Mouse (Mus musculus) embryonic facial prominence, embryonic 12.5 days (tissue): ENCODE data around the gene Trpv4. TPM values are rescaled to one million over a fixed set of nuclear protein-coding genes. Genes with fewer than 3 reads are reported as not detected.

Experiments
- ATAC-seq: fragments of 200-750 bp; cut with Nextera tagmentation; 2 replicates; pipeline ENCODE4 v1.8.0; 2017; ENCODE audit not compliant: insufficient number of reproducible peaks, insufficient read depth, low FRiP score, low TSS enrichment
- H3K27ac ChIP-seq: fragments of 300-500 bp; sonication (generic); 2 replicates; pipeline ENCODE4 v1.5.1; 2016; ENCODE audit warnings: mild to moderate bottlenecking
- H3K27me3 ChIP-seq: fragments of 300-500 bp; sonication (generic); 2 replicates; pipeline ENCODE4 v1.6.1; 2016; ENCODE audit warnings: mild to moderate bottlenecking, moderate library complexity
- H3K36me3 ChIP-seq: fragments of 300-500 bp; sonication (generic); 2 replicates; pipeline ENCODE4 v1.6.1; 2016; ENCODE audit warnings: mild to moderate bottlenecking
- H3K4me1 ChIP-seq: fragments of 300-500 bp; sonication (generic); 2 replicates; pipeline ENCODE4 v1.6.1; 2016
- H3K4me2 ChIP-seq: fragments of 300-500 bp; sonication (generic); replicated peaks from 2 replicates; pipeline ENCODE4 v1.6.1; 2016; ENCODE audit warnings: mild to moderate bottlenecking, moderate library complexity
- H3K4me3 ChIP-seq: fragments of 300-500 bp; sonication (generic); 2 replicates; pipeline ENCODE4 v1.5.1; 2016; ENCODE audit warnings: mild to moderate bottlenecking
- H3K9ac ChIP-seq: fragments of 300-500 bp; sonication (generic); 2 replicates; pipeline ENCODE4 v1.6.1; 2016; ENCODE audit warnings: mild to moderate bottlenecking, moderate library complexity
- H3K9me3 ChIP-seq: fragments of 300-500 bp; sonication (generic); 2 replicates; pipeline ENCODE4 v1.6.1; 2016; ENCODE audit warnings: mild to moderate bottlenecking, moderate library complexity
- whole genome bisulfite sequencing: fragments of 180-500 bp; shearing (Covaris S2); methylation state at CpG from one replicate; pipeline ENCODE4 v1.1.7; 2016; 5-methylcytosine and 5-hydroxymethylcytosine counted together
- polyA plus RNA-seq: library from polyadenylated mRNA; unstranded; fragments of >200 nt; fragmentation: Nextera tagmentation; extraction: Ambion mirVana; gene quantifications from 2 replicates; pipeline ENCODE4 v1.2.1, GENCODE M21; 2016

Gene Trpv4
- polyA plus RNA-seq, 1 experiment from 2014 or later: 3.2 TPM

GRCm38 (mm10) chr5:114664750-114665149 lies 6.5 kb upstream of the Trpv4 start:
- Histone ChIP-seq H3K27ac (peak overlapping the region; percentile 12; the same call in 1 of the 2 replicates), H3K4me1 (peaks cover 15% of the 10 kb centered on the region), H3K36me3 (no peaks in the 10 kb centered on the region), H3K27me3 (peaks cover 5% of the 10 kb centered on the region; the same call in 1 of the 2 replicates), H3K4me2 (no peak overlapping the region), H3K9ac (no peak overlapping the region), H3K4me3 (no peak overlapping the region), H3K9me3 (no peaks in the 10 kb centered on the region)
- ATAC-seq: peak; percentile 61
- WGBS: 44% methylated on average over 7 of the region's 7 CpGs

GRCm38 (mm10) chr5:114664139-114664538 lies 5.9 kb upstream of the Trpv4 start:
- no peak overlapping the region for H3K4me3 ChIP-seq
- peaks cover 15% of the 10 kb centered on the region for H3K4me1 ChIP-seq
- peaks cover 9% of the 10 kb centered on the region for H3K27me3 ChIP-seq
- H3K36me3 ChIP-seq: no peaks in the 10 kb centered on the region
- 72% methylated on average over 4 of the region's 4 CpGs for WGBS
- no peak overlapping the region for H3K27ac ChIP-seq
- H3K9me3 ChIP-seq: no peaks in the 10 kb centered on the region
- ATAC-seq: no peak
- H3K4me2 ChIP-seq: no peak overlapping the region
- H3K9ac ChIP-seq: no peak overlapping the region

- ATAC-seq: no peak
- H3K36me3 ChIP-seq: no peaks in the 10 kb centered on the region
- peaks cover 41% of the 10 kb centered on the region for H3K27me3 ChIP-seq
- H3K9me3 ChIP-seq: no peaks in the 10 kb centered on the region
- H3K4me1 ChIP-seq: peaks cover 16% of the 10 kb centered on the region
- H3K27ac ChIP-seq: no peak overlapping the region
- no peak overlapping the region for H3K4me2 ChIP-seq
- H3K9ac ChIP-seq: no peak overlapping the region
- 65% methylated on average over 6 of the region's 6 CpGs for WGBS
- H3K4me3 ChIP-seq: no peak overlapping the region
These were observed 2.8 kb upstream of the Trpv4 start for GRCm38 (mm10) chr5:114661029-114661428.

- H3K9ac ChIP-seq: no peak overlapping the region
- H3K4me2 ChIP-seq: peak overlapping the region; percentile 88
- H3K4me1 ChIP-seq: peaks cover 4% of the 10 kb centered on the region; the same call in 1 of the 2 replicates
- no peak for ATAC-seq
- H3K9me3 ChIP-seq: no peaks in the 10 kb centered on the region
- whole genome bisulfite sequencing: 37% methylated on average over 10 of the region's 10 CpGs
- H3K27me3 ChIP-seq: peaks cover 51% of the 10 kb centered on the region
- H3K36me3 ChIP-seq: no peaks in the 10 kb centered on the region
- H3K27ac ChIP-seq: no peak overlapping the region
- H3K4me3 ChIP-seq: peak overlapping the region; percentile 50
These were observed 795 bp downstream of the Trpv4 start for GRCm38 (mm10) chr5:114657426-114657825.

- H3K27ac ChIP-seq: no peak overlapping the region
- H3K9ac ChIP-seq: no peak overlapping the region
- peaks cover 10% of the 10 kb centered on the region for H3K4me1 ChIP-seq
- H3K4me3 ChIP-seq: no peak overlapping the region
- H3K36me3 ChIP-seq: no peaks in the 10 kb centered on the region
- 77% methylated on average over 7 of the region's 7 CpGs for WGBS
- H3K9me3 ChIP-seq: no peaks in the 10 kb centered on the region
- H3K4me2 ChIP-seq: no peak overlapping the region
- H3K27me3 ChIP-seq: peaks cover 51% of the 10 kb centered on the region
- no peak for ATAC-seq
These were observed 1.9 kb downstream of the Trpv4 start for GRCm38 (mm10) chr5:114656305-114656704.

GRCm38 (mm10) chr5:114655721-114656120 lies 2.5 kb downstream of the Trpv4 start:
- Histone ChIP-seq H3K4me3 (no peak overlapping the region), H3K9me3 (no peaks in the 10 kb centered on the region), H3K36me3 (no peaks in the 10 kb centered on the region), H3K27ac (0 out of 2 replicates have a peak overlapping the region, but pooled peaks have one; percentile 3), H3K9ac (no peak overlapping the region), H3K27me3 (peaks cover 55% of the 10 kb centered on the region), H3K4me2 (no peak overlapping the region), H3K4me1 (peaks cover 16% of the 10 kb centered on the region)
- no peak for ATAC-seq
- WGBS: 72% methylated on average over 5 of the region's 5 CpGs

GRCm38 (mm10) chr5:114653656-114654437 lies 4.4 kb downstream of the Trpv4 start:
- ATAC-seq: no peak
- H3K9ac ChIP-seq: no peak overlapping the region
- peaks cover 52% of the 10 kb centered on the region for H3K27me3 ChIP-seq
- 67% methylated on average over 12 of the region's 15 CpGs for WGBS
- no peaks in the 10 kb centered on the region for H3K36me3 ChIP-seq
- no peak overlapping the region for H3K4me2 ChIP-seq
- H3K4me3 ChIP-seq: no peak overlapping the region
- no peak overlapping the region for H3K27ac ChIP-seq
- peaks cover 25% of the 10 kb centered on the region for H3K4me1 ChIP-seq
- H3K9me3 ChIP-seq: no peaks in the 10 kb centered on the region

GRCm38 (mm10) chr5:114651449-114651848 lies 6.8 kb downstream of the Trpv4 start:
- no peak for ATAC-seq
- Histone ChIP-seq H3K4me3 (no peak overlapping the region), H3K9ac (no peak overlapping the region), H3K27ac (no peak overlapping the region), H3K9me3 (no peaks in the 10 kb centered on the region), H3K27me3 (peaks cover 28% of the 10 kb centered on the region), H3K36me3 (no peaks in the 10 kb centered on the region), H3K4me2 (0 out of 2 replicates have a peak overlapping the region, but pooled peaks have one; percentile 3), H3K4me1 (peaks cover 38% of the 10 kb centered on the region)
- 9% methylated on average over 3 of the region's 3 CpGs for WGBS

- Histone ChIP-seq H3K4me3 (no peak overlapping the region), H3K4me1 (peaks cover 40% of the 10 kb centered on the region), H3K9me3 (no peaks in the 10 kb centered on the region), H3K9ac (no peak overlapping the region), H3K27ac (no peak overlapping the region), H3K27me3 (peaks cover 23% of the 10 kb centered on the region), H3K4me2 (0 out of 2 replicates have a peak overlapping the region, but pooled peaks have one; percentile 3), H3K36me3 (no peaks in the 10 kb centered on the region)
- WGBS: 30% methylated on average over 14 of the region's 14 CpGs
- no peak for ATAC-seq
These were observed 7.2 kb downstream of the Trpv4 start for GRCm38 (mm10) chr5:114651002-114651401.

GRCm38 (mm10) chr5:114648728-114649311 lies 9.4 kb downstream of the Trpv4 start:
- Histone ChIP-seq H3K4me1 (peaks cover 45% of the 10 kb centered on the region), H3K9me3 (no peaks in the 10 kb centered on the region), H3K36me3 (no peaks in the 10 kb centered on the region), H3K9ac (no peak overlapping the region), H3K27me3 (peaks cover 13% of the 10 kb centered on the region), H3K4me2 (no peak overlapping the region), H3K27ac (no peak overlapping the region), H3K4me3 (no peak overlapping the region)
- no peak for ATAC-seq
- WGBS: 63% methylated on average over 11 of the region's 11 CpGs

GRCm38 (mm10) chr5:114647211-114647974 lies 10.8 kb downstream of the Trpv4 start:
- peak; percentile 48 for ATAC-seq
- Histone ChIP-seq H3K9ac (0 out of 2 replicates have a peak overlapping the region, but pooled peaks have one; percentile 30), H3K4me3 (peak overlapping the region; percentile 26), H3K4me1 (peaks cover 45% of the 10 kb centered on the region), H3K27me3 (peaks cover 13% of the 10 kb centered on the region), H3K4me2 (peak overlapping the region; percentile 48), H3K36me3 (no peaks in the 10 kb centered on the region), H3K27ac (peak overlapping the region; percentile 37; the same call in 1 of the 2 replicates), H3K9me3 (no peaks in the 10 kb centered on the region)
- under 1% methylated on average over 27 of the region's 27 CpGs for WGBS
